ENCODE assay signal across 13 mouse cellular contexts in the genomic region with DNA sequence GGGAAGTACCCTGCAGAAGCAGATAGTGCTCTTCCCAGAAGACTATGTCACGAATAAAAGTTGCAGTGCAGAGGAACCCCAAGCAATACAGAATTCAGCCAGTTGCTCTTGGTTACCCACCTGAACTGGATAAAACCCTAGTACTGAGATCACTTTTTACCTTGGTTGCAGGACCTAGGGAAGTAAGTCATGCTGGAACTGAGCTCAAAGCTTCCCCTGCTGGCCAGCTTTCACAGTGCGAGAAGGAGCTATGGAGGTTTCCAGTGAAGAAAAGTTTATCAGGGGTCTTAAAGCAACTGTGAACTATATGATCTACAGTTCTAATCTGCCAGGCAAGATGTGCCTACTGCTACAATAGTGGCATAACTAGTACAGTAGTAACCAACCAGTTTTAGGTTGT. TPM values are rescaled to one million over a fixed set of nuclear protein-coding genes. Genes with fewer than 3 reads are reported as not detected.
DNase-seq lines count a peak whose midpoint lies in the region; ATAC-seq and TF ChIP-seq lines count a peak whose summit lies in the region.
"Had no signal": no experiment of that assay in that cellular context is flagged by ENCODE, and none has a peak within 500 bp of the region (broad histone marks: within the 10 kb centered on the region; RNA-seq: fewer than 3 reads in every experiment).

No protein-coding gene starts in this region.

- TF ChIP-seq CTCF in liver, adult 2 months (IDR thresholded peaks at IDR 0.05; ENCODE audit: low read depth, low read length) = peak; percentile 25; the same call in 1 of the 2 replicates
- TF ChIP-seq CTCF in E14TG2a.4 (conservative IDR thresholded peaks at IDR 0.05; ENCODE audit: low read length) = peak; percentile 40

- no peak overlapping the region for H3K4me2 ChIP-seq in liver, embryonic 11.5 days
- H3K4me2 ChIP-seq: heart, embryonic 15.5 days; lung, embryonic 15.5 days had no signal

- H3K4me1 ChIP-seq in liver, adult 2 months (ENCODE audit: control insufficient read depth, insufficient read depth, low read length) = peaks cover 9% of the 10 kb centered on the region
- H3K4me1 ChIP-seq in liver, embryonic 11.5 days (replicated peaks; ENCODE audit: control insufficient read depth, insufficient read depth, low read length) = peaks cover 19% of the 10 kb centered on the region
- H3K4me1 ChIP-seq in E14TG2a.4 (replicated peaks; ENCODE audit: low read depth, low read length) = peaks cover 28% of the 10 kb centered on the region

- no peak overlapping the region for H3K9ac ChIP-seq in liver, adult 2 months (ENCODE audit: low read depth, low read length)
- H3K9ac ChIP-seq in liver, embryonic 11.5 days (ENCODE audit: low read depth, low read length) = no peak overlapping the region
- H3K9ac ChIP-seq: heart, embryonic 15.5 days; lung, embryonic 15.5 days had no signal

- no peaks in the 10 kb centered on the region for H3K36me3 ChIP-seq in liver, adult 2 months (ENCODE audit: control insufficient read depth, insufficient read depth, low read length)
- H3K36me3 ChIP-seq in liver, embryonic 11.5 days (ENCODE audit: control insufficient read depth, insufficient read depth, low read length) = no peaks in the 10 kb centered on the region
- H3K36me3 ChIP-seq in E14TG2a.4 (ENCODE audit: insufficient read depth, low read length) = no peaks in the 10 kb centered on the region
- H3K36me3 ChIP-seq: heart, embryonic 15.5 days; lung, embryonic 15.5 days had no signal

- no peak overlapping the region for H3K4me3 ChIP-seq in liver, adult 2 months (ENCODE audit: insufficient read depth, low read depth, low read length)
- no peak overlapping the region for H3K4me3 ChIP-seq in liver, embryonic 11.5 days (ENCODE audit: low read depth, low read length)
- H3K4me3 ChIP-seq in E14TG2a.4 (replicated peaks; ENCODE audit: low read length) = no peak overlapping the region
- H3K4me3 ChIP-seq: embryonic facial prominence, embryonic 10.5 days; heart, embryonic 15.5 days; lung, embryonic 15.5 days had no signal

- no peak overlapping the region for H3K27ac ChIP-seq in liver, adult 2 months (replicated peaks; ENCODE audit: insufficient read depth, low read depth, low read length)
- H3K27ac ChIP-seq in liver, embryonic 11.5 days (ENCODE audit: low read depth, low read length) = no peak overlapping the region
- H3K27ac ChIP-seq: embryonic facial prominence, embryonic 10.5 days; heart, embryonic 15.5 days; lung, embryonic 15.5 days had no signal

- TF ChIP-seq POLR2A in liver, adult 2 months (IDR thresholded peaks at IDR 0.05; ENCODE audit: extremely low read depth, insufficient read depth, low read length) = no peak

- ATAC-seq in liver, embryonic 11.5 days (replicated peaks; ENCODE audit: low FRiP score) = no peak
- ATAC-seq: forebrain, embryonic 16.5 days had no signal

- H3K9me3 ChIP-seq in liver, embryonic 11.5 days (ENCODE audit: control insufficient read depth, low read length) = no peaks in the 10 kb centered on the region
- no peaks in the 10 kb centered on the region for H3K9me3 ChIP-seq in E14TG2a.4 (ENCODE audit: low read length)
- H3K9me3 ChIP-seq: embryonic facial prominence, embryonic 10.5 days; heart, embryonic 15.5 days; lung, embryonic 15.5 days had no signal

- no peak for DNase-seq in liver, adult 2 months (ENCODE audit: extremely low read depth, low read depth, low spot score)
- no peak for DNase-seq in liver, embryonic 11.5 days (ENCODE audit: low spot score)
- peak; percentile 16 for DNase-seq in WW6 (ENCODE audit: low read depth, low spot score)
- peak; percentile 59 for DNase-seq in naive thymus-derived CD4-positive, alpha-beta T cell, adult 2 months (ENCODE audit: low read depth)
- no peak for DNase-seq in embryo, embryonic 9.5 days (ENCODE audit: extremely low spot score)
- no peak for DNase-seq in heart, postnatal 4 days
- DNase-seq in cerebellum, postnatal 14 days = no peak
- DNase-seq: kidney, adult 8-10 months had no signal

- WGBS in liver, adult 2 months = 92% methylated on average over 2 of the region's 2 CpGs
- WGBS in liver, embryonic 11.5 days = 73% methylated on average over 2 of the region's 2 CpGs

- no peaks in the 10 kb centered on the region for H3K27me3 ChIP-seq in liver, adult 2 months (ENCODE audit: control insufficient read depth, insufficient read depth, low read length)
- H3K27me3 ChIP-seq in liver, embryonic 11.5 days (replicated peaks; ENCODE audit: control insufficient read depth, insufficient read depth, low read length) = no peaks in the 10 kb centered on the region
- H3K27me3 ChIP-seq in E14TG2a.4 (ENCODE audit: insufficient read depth, low read length) = no peaks in the 10 kb centered on the region
- H3K27me3 ChIP-seq: heart, embryonic 15.5 days; lung, embryonic 15.5 days had no signal

- peaks cover 36% of the 10 kb centered on the region for H3K79me2 ChIP-seq in liver, adult 2 months (ENCODE audit: control insufficient read depth, insufficient read depth, low read length)

RNA-seq across cellular contexts. Expression of a gene that starts 5.5 kb away (rescaled TPM):
- total RNA-seq in liver, adult 2 months (2014; rRNA removed) = 15.4 and 19.9 TPM in 2 replicates
- 5.6 and 7.5 TPM in 2 replicates for polyA plus RNA-seq in liver, adult 2 months (2012; rRNA removed)
- 25.2 and 26.7 TPM in 2 replicates for polyA plus RNA-seq in liver, embryonic 11.5 days (2014; fragmentation: Nextera tagmentation; extraction: Ambion mirVana)
- total RNA-seq in heart, postnatal 4 days (2021) = 10 to 100 TPM; 23.4 to 25.0 TPM

Comparison
In these comparisons a context has a peak if more than half of its experiments do, and no peak if none do; other contexts are left out.
1. DNase-seq: peak in WW6 (single experiment) and naive thymus-derived CD4-positive, alpha-beta T cell, adult 2 months (single experiment); none in liver, adult 2 months (single experiment), liver, embryonic 11.5 days (single experiment), embryo, embryonic 9.5 days (single experiment), heart, postnatal 4 days (single experiment) and cerebellum, postnatal 14 days (0 of 2).